Mouse (Mus musculus) embryonic stem cell, embryonic (primary cell): ENCODE measurements around the gene Icam1.

Experiments
- CTCF ChIA-PET, 4 experiments: fragments of 300-600 bp in 2 of 4; fragments of 350-600 bp in 2 of 4; sonication (Branson Sonifier 250); formaldehyde crosslinking; loops; one replicate each; lab custom pipeline; 2022; ENCODE audit warnings: inconsistent platforms in 2 of 4; lab: Charles Lee
- POLR2A ChIA-PET, 4 experiments: fragments of 300-600 bp in 2 of 4; fragments of 350-600 bp in 2 of 4; sonication (Branson Sonifier 250); formaldehyde crosslinking; loops; one replicate each; lab custom pipeline; 2022; ENCODE audit warnings: antibody characterized with exemption in 4 of 4, inconsistent platforms in 1 of 4; lab: Charles Lee

The Icam1 gene

DNA sequence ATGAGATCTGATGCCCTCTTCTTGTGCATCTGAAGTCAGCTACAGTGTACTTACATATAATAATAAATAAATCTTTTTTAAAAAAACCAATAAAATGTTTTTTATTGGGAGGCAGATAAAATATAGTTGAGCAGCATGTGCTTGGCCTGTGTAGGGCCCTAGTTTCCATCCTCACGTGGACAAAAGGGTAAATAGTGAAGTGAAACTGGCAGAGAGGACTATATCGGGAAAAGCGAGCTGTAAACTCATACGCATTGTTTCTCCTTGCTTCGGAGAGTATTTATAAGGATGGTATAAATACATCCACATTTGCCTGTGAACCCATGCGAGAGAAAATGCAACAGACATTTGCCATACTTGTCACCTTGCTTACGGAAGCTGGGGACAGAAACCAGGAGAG is 36.0 kb upstream of the Icam1 start:
- ChIA-PET POLR2A (interaction anchor here (0.6 to 22.4 kb wide), 41 partner anchors 9 to 511 kb away, joined by 3 to 411 read pairs (median 7); partner anchors contain the start of genes Icam1 (in 3 of the 4), Dnmt1 (in 2 of the 4), Angptl6 (in 1 of the 4) and Eif3g (in 1 of the 4)), CTCF (interaction anchor here in 2 of 4 experiments (0.9 to 1.4 kb wide), 5 partner anchors 16 to 328 kb away, joined by 3 to 4 read pairs (median 3); partner anchors contain the start of genes Eif3g (in 1 of the 2) and Pin1 (in 1 of the 2))

DNA sequence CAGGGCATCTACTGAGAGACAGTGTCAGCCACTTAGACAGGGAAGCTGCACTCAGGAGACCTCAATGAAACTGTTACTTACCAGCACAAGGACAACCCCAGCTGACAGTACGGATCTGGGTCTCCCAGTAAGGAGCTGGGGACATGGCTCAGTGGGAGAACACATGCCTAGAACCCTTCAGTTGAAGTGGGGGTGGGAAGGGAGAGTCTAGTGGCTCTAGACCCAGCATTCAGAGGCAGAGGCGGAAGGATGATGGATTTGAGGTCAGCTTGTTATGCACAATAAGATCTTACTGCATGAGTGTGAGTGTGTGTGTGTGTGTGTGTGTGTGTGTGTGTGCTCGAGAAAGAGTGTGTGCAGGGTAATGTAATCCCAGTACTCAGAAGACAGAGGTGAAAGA is 33.6 kb upstream of the Icam1 start:
- ChIA-PET CTCF (interaction anchor here in 1 of 4 experiments (0.6 kb wide), 1 partner anchor 187 kb away, joined by 3 read pairs; no protein-coding TSS in a partner anchor), POLR2A (interaction anchor here in 3 of 4 experiments (0.6 to 22.4 kb wide), 28 partner anchors 8 to 339 kb away, joined by 3 to 411 read pairs (median 4); partner anchors contain the start of genes Dnmt1 (in 2 of the 3), Icam1 (in 2 of the 3), Mrpl4 (in 2 of the 3) and Ppan (in 2 of the 3))

DNA sequence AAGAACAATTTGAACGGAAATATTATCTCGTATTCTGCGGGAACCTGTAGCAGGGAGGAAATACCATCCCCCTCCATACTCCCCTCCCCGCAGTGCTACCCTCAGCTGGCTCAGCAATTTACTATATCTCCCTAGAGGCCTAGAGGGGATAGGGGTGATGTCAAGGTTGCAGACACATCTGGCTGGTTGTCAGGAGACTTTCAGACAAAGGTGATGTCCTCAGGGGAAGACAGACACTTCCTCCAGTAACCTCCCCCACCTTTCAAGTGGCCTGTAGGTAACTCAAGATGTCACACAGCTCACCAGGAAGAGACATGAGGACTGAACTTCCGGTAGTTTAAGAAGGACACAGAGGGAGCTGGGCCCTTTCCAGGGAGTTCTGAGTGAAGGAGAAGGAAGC is 32.6 kb upstream of the Icam1 start:
- POLR2A ChIA-PET, result interaction anchor here in 3 of 4 experiments (0.6 to 22.4 kb wide), 26 partner anchors 9 to 241 kb away, joined by 3 to 411 read pairs (median 4); partner anchors contain the start of genes Dnmt1 (in 2 of the 3), Gm38431 (in 2 of the 3), Icam1 (in 2 of the 3) and Raver1 (in 2 of the 3)
- CTCF ChIA-PET, result interaction anchor here in 1 of 4 experiments (0.8 kb wide), 1 partner anchor 11 kb away, joined by 3 read pairs; no protein-coding TSS in a partner anchor

DNA sequence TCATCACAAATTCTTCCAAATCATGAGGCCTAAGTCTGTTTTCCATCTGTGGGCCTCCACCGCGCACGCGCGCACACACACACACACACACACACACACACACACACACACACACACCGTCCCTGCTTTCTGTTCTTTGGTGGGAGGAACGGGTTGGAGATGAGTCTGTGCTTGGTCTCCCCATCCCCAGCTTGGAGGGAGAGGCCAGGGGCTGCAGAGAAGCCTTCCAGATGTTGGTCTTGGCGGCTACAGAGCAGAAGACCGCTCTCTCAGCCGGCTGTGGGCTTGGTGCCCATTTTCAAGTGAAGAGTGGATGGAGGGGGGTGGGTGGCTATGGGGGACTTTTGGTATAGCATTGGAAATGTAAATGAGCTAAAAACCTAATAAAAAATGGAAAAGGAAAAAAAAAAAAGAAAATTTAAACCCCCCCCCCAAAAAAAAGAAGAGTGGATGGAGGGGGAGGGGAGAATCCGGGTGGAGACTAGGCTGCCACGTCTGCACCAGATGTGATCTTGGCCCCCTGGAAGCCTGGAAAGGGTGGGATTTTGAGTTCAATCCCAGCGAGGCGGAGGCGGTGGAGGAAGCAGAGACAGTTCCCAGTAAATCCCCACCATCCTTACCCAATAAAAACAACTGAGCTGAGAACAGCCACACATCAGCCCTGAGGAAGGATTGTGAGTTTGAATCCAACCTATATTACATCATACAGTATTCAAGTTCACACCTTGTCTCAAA is 28.7 kb upstream of the Icam1 start:
- ChIA-PET CTCF (interaction anchor here in 3 of 4 experiments (0.6 to 1.7 kb wide), 6 partner anchors 14 to 174 kb away, joined by 3 to 7 read pairs (median 3); no protein-coding TSS in a partner anchor), POLR2A (interaction anchor here (0.6 to 22.4 kb wide), 22 partner anchors 9 to 345 kb away, joined by 3 to 411 read pairs (median 4); partner anchors contain the start of genes Mrpl4 (in 2 of the 4), S1pr2 (in 2 of the 4), Dnmt1 (in 1 of the 4) and Eif3g (in 1 of the 4))

DNA sequence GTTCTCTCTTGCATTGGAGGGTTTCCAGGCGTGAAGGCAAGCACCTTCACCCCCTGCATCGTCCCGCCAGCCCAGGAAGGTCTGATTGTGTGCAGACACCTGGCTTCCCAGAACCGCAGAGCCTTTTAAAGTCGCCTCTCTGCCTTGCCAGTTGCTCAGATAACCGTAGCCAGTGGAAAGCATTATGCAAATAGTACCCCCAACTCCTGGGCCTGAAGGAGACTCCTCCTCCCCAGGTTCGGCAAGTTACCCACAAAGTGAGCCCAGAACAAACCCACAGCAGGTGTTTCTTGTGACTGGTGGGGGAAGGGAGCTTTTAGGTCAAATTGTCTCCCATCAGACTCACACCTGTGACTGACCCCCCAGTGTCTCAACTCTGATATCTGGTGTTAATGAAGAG is 27.8 kb upstream of the Icam1 start:
- CTCF ChIA-PET, result interaction anchor here (0.5 to 1.7 kb wide), 8 partner anchors 10 to 174 kb away, joined by 3 to 7 read pairs (median 3); no protein-coding TSS in a partner anchor
- POLR2A ChIA-PET, result interaction anchor here in 3 of 4 experiments (0.6 to 22.4 kb wide), 26 partner anchors 8 to 445 kb away, joined by 3 to 411 read pairs (median 4); partner anchors contain the start of genes Mrpl4 (in 2 of the 3), S1pr2 (in 2 of the 3), Dnmt1 (in 1 of the 3) and Icam1 (in 1 of the 3)

DNA sequence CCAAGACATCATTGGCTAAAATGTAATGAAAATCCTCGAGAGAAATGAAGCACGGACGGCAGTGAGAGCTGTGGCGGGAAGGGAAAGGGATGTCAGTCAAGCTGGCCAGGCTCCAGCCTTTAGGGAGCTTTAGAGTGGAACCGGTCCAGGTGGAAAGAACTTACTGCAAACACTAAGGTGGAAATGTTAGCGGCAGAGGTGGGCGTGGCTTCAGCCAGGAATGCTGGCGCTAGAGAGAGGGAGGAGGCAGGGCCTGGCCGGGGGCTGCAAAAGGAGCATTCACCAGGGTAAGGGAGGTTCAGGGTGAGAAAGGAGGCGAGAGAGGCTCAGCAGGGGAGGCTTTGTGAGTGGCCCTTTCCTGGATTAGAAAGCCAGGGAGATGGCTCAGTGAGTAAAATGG is 24.9 kb upstream of the Icam1 start:
- CTCF ChIA-PET, result interaction anchor here in 2 of 4 experiments (0.5 to 0.7 kb wide), 3 partner anchors 89 to 1632 kb away, joined by 3 to 5 read pairs (median 3); no protein-coding TSS in a partner anchor
- POLR2A ChIA-PET, result interaction anchor here (0.6 to 22.4 kb wide), 17 partner anchors 9 to 113 kb away, joined by 3 to 411 read pairs (median 4); partner anchors contain the start of genes Gm38431 (in 2 of the 4), Raver1 (in 2 of the 4), S1pr2 (in 2 of the 4) and Dnmt1 (in 1 of the 4)

DNA sequence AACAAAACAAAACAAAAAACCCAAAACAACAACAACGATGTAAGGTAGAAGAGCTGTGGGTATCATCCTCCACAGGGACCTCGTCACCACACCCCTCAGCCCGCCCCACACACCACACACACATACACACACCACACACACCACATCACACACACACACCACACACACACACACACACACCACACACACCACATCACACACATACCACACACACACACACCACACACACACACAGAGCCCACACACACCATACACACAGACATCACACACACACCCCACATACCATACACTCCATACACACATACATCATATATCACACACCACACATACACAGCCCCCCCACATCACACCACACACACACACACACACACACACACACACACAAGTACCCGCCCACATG is 24.2 kb upstream of the Icam1 start:
- ChIA-PET POLR2A (interaction anchor here (0.5 to 22.4 kb wide), 15 partner anchors 9 to 101 kb away, joined by 3 to 411 read pairs (median 4); partner anchors contain the start of genes S1pr2 (in 2 of the 4), Dnmt1 (in 1 of the 4), Gm38431 (in 1 of the 4) and Icam4 (in 1 of the 4)), CTCF (interaction anchor here in 1 of 4 experiments (0.6 to 0.7 kb wide), 2 partner anchors 19 to 42 kb away, joined by 3 to 7 read pairs; no protein-coding TSS in a partner anchor)

DNA sequence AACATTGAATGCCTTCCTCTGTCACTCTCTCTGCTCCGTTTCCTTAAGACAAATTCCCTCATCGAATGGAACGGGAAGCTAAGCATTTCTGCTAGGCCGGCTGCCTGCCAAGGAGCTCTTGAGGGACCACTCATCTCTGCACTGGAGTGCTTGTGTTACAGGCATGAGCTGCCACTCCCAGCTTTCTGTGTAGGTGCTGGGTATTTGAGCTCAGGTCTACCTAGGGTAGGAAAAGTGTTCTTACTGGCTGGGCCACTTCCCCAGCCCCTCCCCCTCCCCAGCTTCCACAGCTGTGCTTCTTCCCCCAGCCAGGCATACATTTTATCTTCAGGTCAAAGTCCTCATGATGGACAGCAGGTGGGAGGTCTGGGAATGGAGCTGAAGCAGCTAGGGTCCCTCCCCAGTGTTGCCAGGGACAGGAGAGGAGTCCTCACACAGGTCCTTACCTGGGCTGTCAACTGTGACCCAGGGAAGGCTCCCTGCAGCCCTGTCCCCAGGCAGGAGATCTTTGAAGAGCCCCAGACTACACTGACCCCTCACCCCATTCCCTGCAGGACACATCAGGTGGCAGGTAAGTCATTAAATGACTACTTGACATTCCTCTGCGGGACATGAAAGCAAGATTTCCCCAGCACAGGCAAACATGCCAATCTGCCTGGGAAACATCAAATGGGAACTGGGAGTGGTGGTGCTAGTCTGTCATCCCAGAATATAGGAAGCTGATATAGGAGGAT is 22.5 kb upstream of the Icam1 start:
- ChIA-PET POLR2A (interaction anchor here (0.7 to 22.4 kb wide), 19 partner anchors 11 to 118 kb away, joined by 3 to 411 read pairs (median 4); partner anchors contain the start of genes S1pr2 (in 2 of the 4), Dnmt1 (in 1 of the 4), Eif3g (in 1 of the 4) and Icam1 (in 1 of the 4)), CTCF (interaction anchor here (0.7 to 1.2 kb wide), 5 partner anchors 23 to 175 kb away, joined by 3 to 8 read pairs (median 4); no protein-coding TSS in a partner anchor)

DNA sequence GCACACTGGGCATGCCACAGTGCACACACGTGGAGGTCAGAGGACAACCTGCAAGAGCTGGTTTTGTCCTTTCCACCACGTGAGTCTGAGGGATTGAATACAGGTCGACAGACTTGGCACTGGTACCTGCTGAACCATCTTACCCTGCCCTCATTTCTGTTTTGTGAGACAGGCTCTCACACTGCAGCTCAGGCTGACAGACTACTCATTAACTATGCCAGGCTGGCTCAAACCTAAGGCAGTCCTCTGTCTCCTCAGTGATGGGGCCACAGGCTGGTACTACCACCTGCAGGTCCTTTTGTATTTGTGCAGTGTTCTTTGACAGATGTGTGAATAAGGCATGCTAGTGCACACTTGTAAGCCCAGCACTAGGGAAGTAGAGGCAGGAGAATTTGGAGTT is 20.7 kb upstream of the Icam1 start:
- POLR2A ChIA-PET, result interaction anchor here in 3 of 4 experiments (0.6 to 22.4 kb wide), 17 partner anchors 10 to 117 kb away, joined by 3 to 411 read pairs (median 4); partner anchors contain the start of genes S1pr2 (in 2 of the 3), Dnmt1 (in 1 of the 3) and Eif3g (in 1 of the 3)
- CTCF ChIA-PET, result interaction anchor here (0.6 to 1.9 kb wide), 9 partner anchors 16 to 280 kb away, joined by 3 to 9 read pairs (median 4); partner anchors contain the start of gene Eif3g (in 1 of the 4)

DNA sequence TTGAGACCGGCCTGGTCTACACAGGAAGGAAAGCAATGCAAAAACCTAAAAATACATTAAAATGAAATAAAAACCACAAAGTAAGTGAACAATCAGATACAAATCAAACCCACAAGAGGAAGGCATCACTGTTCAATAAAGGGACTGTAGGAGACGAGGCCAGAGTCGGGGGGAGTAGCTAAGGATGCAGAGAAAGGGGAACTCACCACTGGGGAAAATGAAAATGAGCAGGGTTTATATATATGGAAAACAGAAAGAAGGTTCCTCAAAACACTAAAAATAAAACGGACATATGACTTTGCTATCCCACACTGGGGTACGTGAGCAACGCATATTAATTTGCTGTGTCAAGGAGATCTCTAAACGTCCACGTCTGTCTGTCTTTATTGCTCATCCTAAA is 18.7 kb upstream of the Icam1 start:
- CTCF ChIA-PET, result interaction anchor here (0.6 to 2.8 kb wide), 18 partner anchors 9 to 259 kb away, joined by 3 to 15 read pairs (median 5); partner anchors contain the start of gene Eif3g (in 2 of the 4)

DNA sequence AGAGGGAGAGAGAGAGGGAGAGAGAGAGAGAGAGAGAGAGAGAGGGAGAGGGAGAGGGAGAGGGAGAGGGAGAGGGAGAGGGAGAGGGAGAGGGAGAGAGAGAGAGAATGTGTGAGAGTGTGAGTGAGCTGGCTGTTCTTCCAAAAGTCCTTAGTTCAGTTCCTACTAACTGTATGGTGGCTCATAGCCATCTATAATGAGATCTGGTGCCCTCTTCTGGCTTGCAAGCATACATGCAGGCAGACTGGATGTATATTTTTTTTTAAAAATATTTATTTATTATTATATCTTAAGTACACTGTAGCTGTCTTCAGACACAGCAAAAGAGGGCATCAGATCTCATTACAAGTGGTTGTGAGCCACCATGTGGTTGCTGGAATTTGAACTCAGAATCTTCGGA is 17.4 kb upstream of the Icam1 start:
- CTCF ChIA-PET, result interaction anchor here (0.6 to 2.8 kb wide), 27 partner anchors 9 to 175 kb away, joined by 3 to 15 read pairs (median 4); partner anchors contain the start of gene Eif3g (in 2 of the 4)
- POLR2A ChIA-PET, result interaction anchor here in 3 of 4 experiments (0.5 to 22.4 kb wide), 24 partner anchors 11 to 120 kb away, joined by 3 to 411 read pairs (median 5); partner anchors contain the start of genes Eif3g (in 2 of the 3), S1pr2 (in 2 of the 3), Dnmt1 (in 1 of the 3) and Gm38431 (in 1 of the 3)

More for the DNA sequence above, 18.7 kb upstream of the Icam1 start:
- POLR2A ChIA-PET, result interaction anchor here in 3 of 4 experiments (0.5 to 22.4 kb wide), 22 partner anchors 9 to 1554 kb away, joined by 3 to 411 read pairs (median 5); partner anchors contain the start of genes S1pr2 (in 2 of the 3), Dnmt1 (in 1 of the 3), Eif3g (in 1 of the 3) and Gm38431 (in 1 of the 3)

DNA sequence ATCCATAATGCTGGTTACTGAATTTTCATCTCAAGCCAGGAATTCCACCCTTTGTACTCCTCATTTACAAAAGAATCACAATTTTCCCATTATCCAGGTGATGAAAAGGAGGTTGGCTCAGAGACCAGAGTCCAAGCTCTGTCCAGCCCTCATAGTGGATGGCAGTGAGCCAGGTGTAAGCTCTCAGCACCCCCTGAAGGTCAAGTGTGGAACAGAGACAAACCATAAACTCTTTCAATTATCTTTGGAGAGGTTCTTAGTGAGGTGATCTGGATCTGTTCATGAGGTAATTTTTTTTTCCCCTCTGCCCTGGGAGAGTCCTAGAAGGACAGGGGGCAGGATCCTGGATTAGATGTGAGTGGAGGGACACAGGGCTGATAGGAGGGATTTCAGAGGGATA is 15.0 kb upstream of the Icam1 start:
- POLR2A ChIA-PET, result interaction anchor here (0.6 to 19.7 kb wide), 40 partner anchors 9 to 299 kb away, joined by 3 to 411 read pairs (median 4); partner anchors contain the start of genes Eif3g (in 3 of the 4), Gm38431 (in 2 of the 4), Raver1 (in 2 of the 4) and S1pr2 (in 2 of the 4)
- CTCF ChIA-PET, result interaction anchor here (0.6 to 2.2 kb wide), 32 partner anchors 9 to 260 kb away, joined by 3 to 12 read pairs (median 4); partner anchors contain the start of gene Eif3g (in 4 of the 4)

DNA sequence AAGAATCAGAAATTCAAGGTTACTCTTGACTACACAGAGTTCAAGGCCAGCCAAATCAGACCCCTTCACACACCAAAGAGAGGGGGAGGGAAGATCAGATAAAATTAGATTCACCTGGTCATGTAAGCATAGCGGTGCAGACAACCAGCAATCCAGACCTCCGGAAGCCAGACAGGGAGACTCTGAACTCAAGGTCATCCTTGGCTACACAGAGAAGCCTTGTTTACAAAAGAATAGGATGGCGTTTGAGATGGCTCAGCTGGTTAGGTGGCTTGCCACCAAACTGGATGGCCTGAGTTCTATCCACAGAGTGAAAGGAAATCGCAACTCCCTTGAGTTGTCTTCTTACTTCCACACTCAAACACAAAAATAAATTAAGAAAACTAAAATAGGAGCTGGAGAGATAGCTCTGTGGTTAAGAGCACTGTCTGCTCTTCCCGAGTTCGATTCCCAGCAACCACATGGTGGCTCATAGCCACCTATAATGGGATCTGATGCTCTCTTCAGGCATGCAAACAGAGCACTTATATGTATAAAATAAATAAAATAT is 14.1 kb upstream of the Icam1 start:
- CTCF ChIA-PET, result interaction anchor here in 3 of 4 experiments (1.0 to 2.2 kb wide), 12 partner anchors 13 to 103 kb away, joined by 3 to 8 read pairs (median 4); partner anchors contain the start of gene Eif3g (in 3 of the 3)
- POLR2A ChIA-PET, result interaction anchor here (0.6 to 19.7 kb wide), 33 partner anchors 8 to 219 kb away, joined by 3 to 411 read pairs (median 5); partner anchors contain the start of genes Icam1 (in 3 of the 4), S1pr2 (in 3 of the 4), Eif3g (in 2 of the 4) and Icam4 (in 1 of the 4)

DNA sequence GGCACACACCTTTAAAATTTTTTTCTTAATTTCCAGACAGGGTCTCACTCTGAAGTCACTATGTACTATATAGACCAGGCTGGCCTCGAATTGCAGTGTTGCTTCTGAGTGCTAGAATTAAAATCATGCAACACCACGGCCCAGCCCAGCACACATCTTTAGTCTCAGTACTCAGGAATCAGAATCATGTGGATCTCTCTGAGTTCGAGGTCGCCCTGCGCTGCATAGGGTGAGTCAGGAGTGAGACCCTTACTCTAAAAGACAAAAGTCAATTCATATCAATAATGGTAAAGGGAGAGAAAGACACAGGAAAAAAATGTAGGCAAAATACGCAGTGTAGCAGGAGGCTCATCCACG is 13.5 kb upstream of the Icam1 start:
- CTCF ChIA-PET, result interaction anchor here in 2 of 4 experiments (1.0 to 2.0 kb wide), 3 partner anchors 103 to 171 kb away, joined by 3 to 8 read pairs (median 6); partner anchors contain the start of gene Eif3g (in 1 of the 2)
- POLR2A ChIA-PET, result interaction anchor here (0.6 to 19.7 kb wide), 38 partner anchors 12 to 124 kb away, joined by 3 to 411 read pairs (median 6); partner anchors contain the start of genes Icam1 (in 4 of the 4), S1pr2 (in 3 of the 4), Eif3g (in 2 of the 4) and Icam4 (in 2 of the 4)
